In genomic region chrX:99531154-99531553, GRCm38 (mm10) we compare ENCODE assay signal across 16 mouse cellular contexts.
DNase-seq lines count a peak whose midpoint lies in the region; ATAC-seq lines count a peak whose summit lies in the region.
"Had no signal": no experiment of that assay in that cellular context is flagged by ENCODE, and none has a peak within 500 bp of the region (broad histone marks: within the 10 kb centered on the region; RNA-seq: fewer than 3 reads in every experiment).

No protein-coding gene starts in this region.

- 69% methylated on average over 3 of the region's 3 CpGs for WGBS in kidney, embryonic 16.5 days

- H3K4me2 ChIP-seq in kidney, embryonic 16.5 days (replicated peaks; ENCODE audit: low read depth, low read length), result no peak overlapping the region
- H3K4me2 ChIP-seq: forebrain, embryonic 15.5 days; midbrain, embryonic 12.5 days; neural tube, embryonic 13.5 days had no signal

- no peak overlapping the region for H3K4me3 ChIP-seq in kidney, embryonic 16.5 days (ENCODE audit: low read length)
- H3K4me3 ChIP-seq: embryonic facial prominence, embryonic 10.5 days; forebrain, embryonic 15.5 days; midbrain, embryonic 12.5 days; neural tube, embryonic 13.5 days had no signal

- peak; percentile 85 for ATAC-seq in frontal cortex, adult (ENCODE audit: low TSS enrichment)
- ATAC-seq in kidney, embryonic 16.5 days (ENCODE audit: low FRiP score, low TSS enrichment), result no peak
- ATAC-seq in CD4-positive, CD25-positive, alpha-beta regulatory T cell, adult 4 months, result no peak
- ATAC-seq: forebrain, embryonic 15.5 days; hindbrain, embryonic 16.5 days had no signal

- H3K27me3 ChIP-seq in kidney, embryonic 16.5 days (ENCODE audit: insufficient read depth, low read length), result peaks cover 46% of the 10 kb centered on the region; the same call in 1 of the 2 replicates
- H3K27me3 ChIP-seq: forebrain, embryonic 15.5 days had no signal

- no peak overlapping the region for H3K27ac ChIP-seq in kidney, embryonic 16.5 days (ENCODE audit: low read length)
- H3K27ac ChIP-seq: embryonic facial prominence, embryonic 10.5 days; forebrain, embryonic 15.5 days; liver, embryonic 14.5 days; midbrain, embryonic 12.5 days; neural tube, embryonic 13.5 days had no signal

- no peaks in the 10 kb centered on the region for H3K9me3 ChIP-seq in kidney, embryonic 16.5 days (ENCODE audit: low read length)
- H3K9me3 ChIP-seq: embryonic facial prominence, embryonic 10.5 days; forebrain, embryonic 15.5 days; midbrain, embryonic 12.5 days; neural tube, embryonic 13.5 days had no signal

- H3K36me3 ChIP-seq in kidney, embryonic 16.5 days (ENCODE audit: insufficient read depth, low read length), result no peaks in the 10 kb centered on the region
- H3K36me3 ChIP-seq: embryonic facial prominence, embryonic 10.5 days; forebrain, embryonic 15.5 days; midbrain, embryonic 12.5 days; neural tube, embryonic 13.5 days had no signal

- no peaks in the 10 kb centered on the region for H3K4me1 ChIP-seq in kidney, embryonic 16.5 days (ENCODE audit: insufficient read depth, low read length)
- H3K4me1 ChIP-seq: embryonic facial prominence, embryonic 10.5 days; midbrain, embryonic 12.5 days; neural tube, embryonic 13.5 days had no signal

- H3K9ac ChIP-seq in kidney, embryonic 16.5 days (replicated peaks; ENCODE audit: low read length), result no peak overlapping the region
- H3K9ac ChIP-seq: forebrain, embryonic 15.5 days; liver, embryonic 14.5 days; midbrain, embryonic 12.5 days; neural tube, embryonic 13.5 days had no signal

- DNase-seq in frontal cortex, postnatal 36 days (ENCODE audit: low spot score in 2 of 2), result no peak
- peak; percentile 38 for DNase-seq in kidney, adult 9 months
- DNase-seq in MN1 (ENCODE audit: low spot score), result peak; percentile 59
- peak; percentile 69 for DNase-seq in fibroblast of lung, adult 2 months (ENCODE audit: low read depth)
- no peak for DNase-seq in retina, postnatal 1 day
- DNase-seq: cerebellum, adult 9-10 months; thymus, postnatal 25 days had no signal

Comparison
In these comparisons a context has a peak if more than half of its experiments do, and no peak if none do; other contexts are left out.
1. DNase-seq: peak in kidney, adult 9 months (single experiment), MN1 (single experiment) and fibroblast of lung, adult 2 months (single experiment); none in frontal cortex, postnatal 36 days (0 of 2) and retina, postnatal 1 day (single experiment).